Mouse (Mus musculus) midbrain, postnatal 0 days (tissue): Measurements from ENCODE around the gene Pde11a. TPM values are rescaled to one million over a fixed set of nuclear protein-coding genes. Genes with fewer than 3 reads are reported as not detected.
A peak's percentile ranks its signal among the peaks of the same experiment; 100 is the strongest.

Experiments used
- ATAC-seq: fragments of 200-750 bp; cut with Nextera tagmentation; 2 replicates; pipeline ENCODE4 v1.8.0; 2017; ENCODE audit warnings: moderate number of reproducible peaks, mild to moderate bottlenecking, moderate TSS enrichment, moderate library complexity; ENCODE audit not compliant: low FRiP score
- DNase-seq: peaks from one replicate; pipeline ENCODE4 v3.0.0-alpha.2; 2015; ENCODE audit warnings: low spot score
- H3K27ac ChIP-seq: fragments of 300-500 bp; sonication (generic); 2 replicates; pipeline ENCODE4 v1.5.1; 2014; ENCODE audit warnings: low read depth, mild to moderate bottlenecking, low read length, mixed read lengths
- H3K27me3 ChIP-seq: fragments of 300-500 bp; sonication (generic); 2 replicates; pipeline ENCODE4 v1.6.1; 2014; ENCODE audit warnings: low read length, control low read depth, mixed read lengths; ENCODE audit not compliant: insufficient read depth
- H3K36me3 ChIP-seq: fragments of 300-500 bp; sonication (generic); 2 replicates; pipeline ENCODE4 v1.6.1; 2014; ENCODE audit warnings: low read length, control low read depth, mixed read lengths; ENCODE audit not compliant: insufficient read depth
- H3K4me1 ChIP-seq: fragments of 300-500 bp; sonication (generic); 2 replicates; pipeline ENCODE4 v1.6.1; 2014; ENCODE audit warnings: mild to moderate bottlenecking, control low read depth, antibody characterized with exemption, low read length, mixed read lengths; ENCODE audit not compliant: insufficient read depth
- H3K4me2 ChIP-seq: fragments of 300-500 bp; sonication (generic); 2 replicates; pipeline ENCODE4 v1.6.1; 2014; ENCODE audit warnings: low read depth, mild to moderate bottlenecking, low read length, mixed read lengths; ENCODE audit not compliant: poor library complexity, severe bottlenecking
- H3K4me3 ChIP-seq: fragments of 300-500 bp; sonication (generic); 2 replicates; pipeline ENCODE4 v1.5.1; 2014; ENCODE audit warnings: low read depth, mild to moderate bottlenecking, low read length, moderate library complexity
- H3K9ac ChIP-seq: fragments of 300-500 bp; sonication (generic); replicated peaks from 2 replicates; pipeline ENCODE4 v1.6.1; 2014; ENCODE audit warnings: mild to moderate bottlenecking, low read length, moderate library complexity, mixed read lengths; ENCODE audit not compliant: poor library complexity, severe bottlenecking
- H3K9me3 ChIP-seq: fragments of 300-500 bp; sonication (generic); 2 replicates; pipeline ENCODE4 v1.6.1; 2016; ENCODE audit warnings: low read length, control low read depth
- CTCF ChIP-seq: IDR thresholded peaks from 2 replicates; pipeline ENCODE4 v1.5.1; 2016; ENCODE audit warnings: antibody characterized with exemption, mild to moderate bottlenecking
- WGBS: fragments of 180-500 bp; shearing (Covaris S2); extraction: QIAGEN DNeasy Blood & Tissue Kit; methylation state at CpG from one replicate; pipeline ENCODE4 v1.1.7; 2014; 5-methylcytosine and 5-hydroxymethylcytosine counted together
- polyA plus RNA-seq: library from polyadenylated mRNA; unstranded; fragments of >200 nt; fragmentation: Nextera tagmentation; extraction: Ambion mirVana; gene quantifications from 2 replicates; pipeline ENCODE4 v1.2.1, GENCODE M21; 2015
- total RNA-seq: library from RNA; depleted of rRNA; stranded (reverse); fragments of >200 nt; gene quantifications from 2 replicates; pipeline ENCODE4 v1.2.3, GENCODE M21; 2014

Pde11a gene
- total and polyA plus RNA-seq, 2 experiments from 2014 or later: 0.94 to 1.1 TPM

- no peak overlapping the region for H3K27ac ChIP-seq
Measured at GRCm38 (mm10) chr2:75960366-75961330, 377.9 kb downstream of the Pde11a start.

GRCm38 (mm10) chr2:75959850-75960365, 378.7 kb downstream of the Pde11a start:
- no peak overlapping the region for H3K4me3 ChIP-seq
- H3K9me3 ChIP-seq: no peaks in the 10 kb centered on the region
- no peaks in the 10 kb centered on the region for H3K27me3 ChIP-seq
- DNase-seq (peak; percentile 74), ATAC-seq (no peak)
- TF ChIP-seq CTCF: no peak
- H3K36me3 ChIP-seq: no peaks in the 10 kb centered on the region
- H3K9ac ChIP-seq: no peak overlapping the region
- H3K27ac ChIP-seq: no peak overlapping the region
- peak overlapping the region; percentile 32 for H3K4me2 ChIP-seq
- WGBS: 11% methylated on average over 15 of the region's 15 CpGs
- no peaks in the 10 kb centered on the region; the same call in 1 of the 2 replicates for H3K4me1 ChIP-seq

More at GRCm38 (mm10) chr2:75960366-75961330, 377.9 kb downstream of the Pde11a start:
- ATAC-seq (no peak), DNase-seq (peak; percentile 36)
- no peak; the same call in 1 of the 2 replicates for TF ChIP-seq CTCF
- Histone ChIP-seq H3K27me3 (no peaks in the 10 kb centered on the region), H3K4me1 (no peaks in the 10 kb centered on the region; the same call in 1 of the 2 replicates), H3K9ac (no peak overlapping the region), H3K36me3 (no peaks in the 10 kb centered on the region), H3K9me3 (no peaks in the 10 kb centered on the region), H3K4me3 (no peak overlapping the region), H3K4me2 (no peak overlapping the region)
- 52% methylated on average over 15 of the region's 15 CpGs for WGBS

- Histone ChIP-seq H3K27me3 (no peaks in the 10 kb centered on the region), H3K4me3 (no peak overlapping the region), H3K4me2 (peak overlapping the region; percentile 32), H3K36me3 (no peaks in the 10 kb centered on the region), H3K9ac (no peak overlapping the region), H3K9me3 (no peaks in the 10 kb centered on the region), H3K4me1 (no peaks in the 10 kb centered on the region), H3K27ac (no peak overlapping the region)
- WGBS: 29% methylated on average over 18 of the region's 18 CpGs
- peak; percentile 44 for DNase-seq
- no peak for TF ChIP-seq CTCF
- ATAC-seq: no peak
Measured at GRCm38 (mm10) chr2:75959183-75959849, 379.3 kb downstream of the Pde11a start.

GRCm38 (mm10) chr2:75955709-75956108, 382.9 kb downstream of the Pde11a start:
- Histone ChIP-seq H3K4me1 (no peaks in the 10 kb centered on the region), H3K4me3 (no peak overlapping the region), H3K36me3 (no peaks in the 10 kb centered on the region), H3K27me3 (no peaks in the 10 kb centered on the region), H3K9ac (no peak overlapping the region), H3K9me3 (no peaks in the 10 kb centered on the region), H3K27ac (no peak overlapping the region), H3K4me2 (no peak overlapping the region)
- TF ChIP-seq CTCF: no peak
- DNase-seq: no peak
- no peak for ATAC-seq
- WGBS: 51% methylated on average over 14 of the region's 14 CpGs

- WGBS: 94% methylated on average over 5 of the region's 5 CpGs
- Histone ChIP-seq H3K27me3 (no peaks in the 10 kb centered on the region), H3K9ac (no peak overlapping the region), H3K9me3 (no peaks in the 10 kb centered on the region), H3K36me3 (no peaks in the 10 kb centered on the region), H3K4me2 (no peak overlapping the region), H3K4me3 (no peak overlapping the region), H3K4me1 (no peaks in the 10 kb centered on the region), H3K27ac (no peak overlapping the region)
- DNase-seq (peak; percentile 17), ATAC-seq (no peak)
- TF ChIP-seq CTCF: no peak
Measured at GRCm38 (mm10) chr2:75953320-75953719, 385.3 kb downstream of the Pde11a start.
